Mouse (Mus musculus): ENCODE measurements at regions not wholly inside any gene's neighbourhood (a gene's known extent, or its start where the extent isn't known, plus 50 kb on each side); places are given as distances from the start of the nearest gene placed in this dataset.

- Histone ChIP-seq H3K9ac (replicated peaks; ENCODE audit: low read length) (no peak overlapping the region), H3K27ac (no peak overlapping the region), H3K36me3 (ENCODE audit: insufficient read depth, low read length) (no peaks in the 10 kb centered on the region), H3K27me3 (ENCODE audit: insufficient read depth, low read length) (no peaks in the 10 kb centered on the region), H3K4me2 (ENCODE audit: low read depth, low read length) (no peak overlapping the region), H3K9me3 (ENCODE audit: low read length) (no peaks in the 10 kb centered on the region), H3K4me3 (ENCODE audit: low read length) (no peak overlapping the region), H3K4me1 (ENCODE audit: insufficient read depth, low read length) (no peaks in the 10 kb centered on the region)
- DNase-seq (ENCODE audit: low spot score) (no peak), ATAC-seq (no peak)
- TF ChIP-seq CTCF (IDR thresholded peaks at IDR 0.05; ENCODE audit: low read depth): no peak
- WGBS: 55% methylated on average over 3 of the region's 3 CpGs
Measured at GRCm38 (mm10) chr9:115534198-115534597, 224.0 kb upstream of the Stt3b start.

GRCm38 (mm10) chr9:115543665-115544064 lies 233.4 kb upstream of the Stt3b start:
- Histone ChIP-seq H3K4me3 (ENCODE audit: low read length) (no peak overlapping the region), H3K9ac (replicated peaks; ENCODE audit: low read length) (no peak overlapping the region), H3K27ac (no peak overlapping the region), H3K4me2 (ENCODE audit: low read depth, low read length) (no peak overlapping the region), H3K27me3 (ENCODE audit: insufficient read depth, low read length) (no peaks in the 10 kb centered on the region), H3K9me3 (ENCODE audit: low read length) (no peaks in the 10 kb centered on the region), H3K4me1 (ENCODE audit: insufficient read depth, low read length) (0 out of 2 replicates have a peak, but pooled peaks cover 8% of the 10 kb centered on the region), H3K36me3 (ENCODE audit: insufficient read depth, low read length) (no peaks in the 10 kb centered on the region)
- no peak for DNase-seq (ENCODE audit: low spot score)
- no peak for TF ChIP-seq CTCF (IDR thresholded peaks at IDR 0.05; ENCODE audit: low read depth)
- no peak for ATAC-seq
- 69% methylated on average over 9 of the region's 9 CpGs for whole genome bisulfite sequencing

DNA sequence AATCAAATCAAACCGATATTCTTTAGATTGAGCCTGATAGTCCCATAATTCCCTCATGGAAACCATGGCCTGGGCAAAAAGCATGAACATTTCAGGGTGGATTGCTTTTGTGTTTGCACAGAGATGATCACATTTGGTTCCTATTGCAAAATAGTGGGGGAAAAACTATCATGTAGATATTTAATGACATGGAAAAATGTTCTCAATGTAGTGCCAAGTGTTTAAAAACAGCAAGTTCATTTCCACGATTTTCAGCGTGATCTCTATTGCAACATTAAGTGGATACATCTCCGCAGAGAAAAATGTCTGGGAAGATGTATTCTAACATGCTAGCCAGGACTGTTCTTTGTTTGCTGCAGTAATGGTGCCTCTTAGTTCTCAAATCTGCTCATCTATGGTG lies 235.0 kb upstream of the Stt3b start:
- no peak for DNase-seq (ENCODE audit: low spot score)
- TF ChIP-seq CTCF (IDR thresholded peaks at IDR 0.05; ENCODE audit: low read depth): no peak

DNA sequence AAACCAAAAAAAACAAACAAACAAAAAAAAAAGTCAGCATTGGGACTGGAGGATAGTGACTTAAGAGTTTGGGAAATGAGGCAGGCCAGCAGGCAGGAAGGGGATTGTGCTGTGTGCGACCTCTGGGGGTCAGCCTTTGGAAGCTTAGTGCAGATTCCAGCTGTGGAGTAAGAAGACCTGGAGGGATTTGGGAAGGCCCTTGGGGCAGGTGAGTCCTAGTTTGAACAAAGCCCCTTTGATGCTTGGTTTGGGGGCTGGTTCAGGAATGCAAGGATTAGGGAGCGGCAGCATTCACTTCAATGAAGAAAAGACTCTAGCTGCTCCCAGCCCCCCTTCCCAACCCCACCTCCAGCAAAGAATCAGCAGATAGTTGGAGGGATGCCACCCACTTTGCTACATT lies 235.6 kb upstream of the Stt3b start:
- Histone ChIP-seq H3K4me2 (ENCODE audit: low read depth, low read length) (no peak overlapping the region), H3K27ac (no peak overlapping the region), H3K36me3 (ENCODE audit: insufficient read depth, low read length) (no peaks in the 10 kb centered on the region), H3K27me3 (ENCODE audit: insufficient read depth, low read length) (no peaks in the 10 kb centered on the region), H3K9me3 (ENCODE audit: low read length) (no peaks in the 10 kb centered on the region), H3K4me3 (ENCODE audit: low read length) (no peak overlapping the region), H3K4me1 (ENCODE audit: insufficient read depth, low read length) (0 out of 2 replicates have a peak, but pooled peaks cover 8% of the 10 kb centered on the region), H3K9ac (replicated peaks; ENCODE audit: low read length) (no peak overlapping the region)
- ATAC-seq: no peak
- no peak for DNase-seq (ENCODE audit: low spot score)
- WGBS: 51% methylated on average over 2 of the region's 2 CpGs
- no peak for TF ChIP-seq CTCF (IDR thresholded peaks at IDR 0.05; ENCODE audit: low read depth)

More for the DNA sequence above, 235.0 kb upstream of the Stt3b start:
- no peak overlapping the region for H3K4me3 ChIP-seq (ENCODE audit: low read length)
- no peaks in the 10 kb centered on the region for H3K36me3 ChIP-seq (ENCODE audit: insufficient read depth, low read length)
- H3K9me3 ChIP-seq (ENCODE audit: low read length): no peaks in the 10 kb centered on the region
- no peak overlapping the region for H3K27ac ChIP-seq
- H3K27me3 ChIP-seq (ENCODE audit: insufficient read depth, low read length): no peaks in the 10 kb centered on the region
- ATAC-seq: no peak
- H3K9ac ChIP-seq (replicated peaks; ENCODE audit: low read length): no peak overlapping the region
- 92% methylated on average over 4 of the region's 4 CpGs for WGBS
- H3K4me1 ChIP-seq (ENCODE audit: insufficient read depth, low read length): 0 out of 2 replicates have a peak, but pooled peaks cover 8% of the 10 kb centered on the region
- no peak overlapping the region for H3K4me2 ChIP-seq (ENCODE audit: low read depth, low read length)

DNA sequence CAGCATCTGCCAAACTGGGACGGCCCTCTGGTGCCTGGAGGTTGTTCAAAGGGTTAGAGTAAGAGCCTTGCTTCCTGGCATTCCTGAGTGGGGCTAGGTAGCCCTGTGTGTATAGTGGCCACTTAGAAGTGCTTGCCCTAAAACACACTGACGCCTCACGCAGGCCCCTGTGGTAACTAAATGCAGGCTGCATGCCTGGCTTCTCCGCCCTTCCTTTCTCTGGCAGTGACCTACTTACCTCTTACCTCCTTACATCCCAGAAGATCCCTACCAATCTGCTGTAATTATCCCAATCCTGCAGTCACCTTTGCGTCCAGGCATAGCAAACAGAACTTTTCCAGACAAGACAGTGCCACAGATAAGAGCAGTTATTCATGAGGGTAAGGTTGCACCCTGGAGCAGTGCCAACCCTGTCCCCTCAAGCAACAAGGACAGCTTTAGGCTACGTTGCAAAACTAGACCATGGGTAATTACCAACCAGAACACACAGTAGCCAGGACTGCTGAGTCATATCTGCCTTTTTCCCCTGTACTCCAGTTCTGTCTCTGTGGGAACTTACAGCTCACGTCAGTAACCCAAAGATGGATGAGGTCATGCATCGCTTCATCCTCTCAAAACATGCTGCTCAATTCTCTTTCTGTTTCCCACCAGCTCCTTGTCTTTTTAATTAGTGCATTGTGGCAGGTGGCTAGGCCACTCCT lies 237.6 kb upstream of the Stt3b start:
- no peak overlapping the region for H3K9ac ChIP-seq (replicated peaks; ENCODE audit: low read length)
- WGBS: 53% methylated on average over 8 of the region's 8 CpGs

GRCm38 (mm10) chr9:115548722-115549349 lies 238.6 kb upstream of the Stt3b start:
- Histone ChIP-seq H3K9me3 (ENCODE audit: low read length) (no peaks in the 10 kb centered on the region), H3K4me2 (ENCODE audit: low read depth, low read length) (no peak overlapping the region), H3K36me3 (ENCODE audit: insufficient read depth, low read length) (no peaks in the 10 kb centered on the region), H3K4me1 (ENCODE audit: insufficient read depth, low read length) (0 out of 2 replicates have a peak, but pooled peaks cover 8% of the 10 kb centered on the region), H3K27ac (no peak overlapping the region), H3K4me3 (ENCODE audit: low read length) (no peak overlapping the region), H3K9ac (replicated peaks; ENCODE audit: low read length) (no peak overlapping the region), H3K27me3 (ENCODE audit: insufficient read depth, low read length) (no peaks in the 10 kb centered on the region)
- DNase-seq (ENCODE audit: low spot score) (no peak), ATAC-seq (0 out of 2 replicates have a peak, but pooled peaks have one; percentile 18)
- WGBS: 66% methylated on average over 8 of the region's 8 CpGs
- no peak for TF ChIP-seq CTCF (IDR thresholded peaks at IDR 0.05; ENCODE audit: low read depth)

More for the DNA sequence above, 237.6 kb upstream of the Stt3b start:
- Histone ChIP-seq H3K4me3 (ENCODE audit: low read length) (no peak overlapping the region), H3K4me1 (ENCODE audit: insufficient read depth, low read length) (0 out of 2 replicates have a peak, but pooled peaks cover 8% of the 10 kb centered on the region), H3K9me3 (ENCODE audit: low read length) (no peaks in the 10 kb centered on the region), H3K36me3 (ENCODE audit: insufficient read depth, low read length) (no peaks in the 10 kb centered on the region), H3K27ac (no peak overlapping the region), H3K27me3 (ENCODE audit: insufficient read depth, low read length) (no peaks in the 10 kb centered on the region), H3K4me2 (ENCODE audit: low read depth, low read length) (no peak overlapping the region)
- ATAC-seq (0 out of 2 replicates have a peak, but pooled peaks have one; percentile 53), DNase-seq (ENCODE audit: low spot score) (peak; percentile 34)
- no peak for TF ChIP-seq CTCF (IDR thresholded peaks at IDR 0.05; ENCODE audit: low read depth)

- Histone ChIP-seq H3K36me3 (ENCODE audit: insufficient read depth, low read length) (no peaks in the 10 kb centered on the region), H3K9me3 (ENCODE audit: low read length) (no peaks in the 10 kb centered on the region), H3K27me3 (ENCODE audit: insufficient read depth, low read length) (no peaks in the 10 kb centered on the region), H3K4me1 (ENCODE audit: insufficient read depth, low read length) (0 out of 2 replicates have a peak, but pooled peaks cover 8% of the 10 kb centered on the region), H3K4me3 (ENCODE audit: low read length) (no peak overlapping the region), H3K4me2 (ENCODE audit: low read depth, low read length) (no peak overlapping the region), H3K9ac (replicated peaks; ENCODE audit: low read length) (no peak overlapping the region), H3K27ac (no peak overlapping the region)
- DNase-seq (ENCODE audit: low spot score): no peak
- no peak for ATAC-seq
- WGBS: 95% methylated on average over 11 of the region's 11 CpGs
- TF ChIP-seq CTCF (IDR thresholded peaks at IDR 0.05; ENCODE audit: low read depth): no peak
Measured at GRCm38 (mm10) chr9:115551080-115551479, 240.9 kb upstream of the Stt3b start.

Data from hindbrain, postnatal 0 days (tissue).